Mouse (Mus musculus): ENCODE results near the gene Gm11554.
"Not testable (repeated sequence)": the region's sequence is repeated elsewhere in the genome, so short reads cannot be mapped to it uniquely, and the experiment has no call there.

Gene Gm11554
- long read RNA-seq, experiment 1: 0 reads
- long read RNA-seq, experiment 2: 0 reads

DNA sequence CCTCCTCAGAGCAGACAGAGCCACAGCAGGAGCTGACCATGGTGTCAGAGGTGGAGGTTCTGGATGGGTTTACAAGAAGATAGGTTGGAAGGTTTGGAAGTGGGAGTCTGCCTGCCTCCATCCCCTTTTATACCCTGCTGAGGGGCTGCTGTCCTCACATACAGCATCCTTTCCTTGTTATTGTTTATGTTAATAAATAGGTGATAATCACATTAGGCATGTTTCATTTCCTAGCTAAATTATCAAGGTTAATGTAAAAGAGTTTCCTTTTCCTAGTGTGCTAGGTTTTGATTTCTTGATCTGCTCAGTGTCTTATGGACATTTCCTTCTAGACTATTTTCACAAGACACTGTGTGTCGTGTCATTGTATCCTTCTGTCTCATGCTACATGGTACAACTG, at the start of gene Gm11554:
TSS of gene Gm11554 (minus strand) at position 101 of the 400 bp plus-strand sequence.
- intact Hi-C loops (cut with DNase I): not testable (repeated sequence)

DNA sequence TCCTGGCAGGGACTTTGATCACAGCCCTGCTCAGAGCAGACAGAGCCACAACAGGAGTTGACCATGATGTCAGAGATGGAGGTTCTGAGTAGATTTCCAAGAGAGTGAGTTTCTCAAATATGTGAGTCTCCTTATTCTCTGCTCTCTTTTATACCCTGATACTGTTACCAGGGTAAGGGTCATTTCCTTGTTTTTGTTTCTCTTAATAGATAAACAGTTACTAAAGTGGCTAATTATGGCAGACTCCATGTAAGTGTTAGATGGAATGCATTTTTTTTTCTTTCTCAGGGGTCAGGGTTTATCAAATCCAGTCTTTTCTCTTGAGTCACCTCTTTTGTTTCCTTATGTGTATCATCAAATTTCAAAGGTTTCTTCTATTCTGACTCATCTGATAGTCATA, 47.3 kb upstream of the Gm11554 start, which contains the start of gene Krtap4-16:
TSS of gene Krtap4-16 (minus strand) at position 101 of the 400 bp plus-strand sequence.
- intact Hi-C loops (cut with DNase I): no loop called here

DNA sequence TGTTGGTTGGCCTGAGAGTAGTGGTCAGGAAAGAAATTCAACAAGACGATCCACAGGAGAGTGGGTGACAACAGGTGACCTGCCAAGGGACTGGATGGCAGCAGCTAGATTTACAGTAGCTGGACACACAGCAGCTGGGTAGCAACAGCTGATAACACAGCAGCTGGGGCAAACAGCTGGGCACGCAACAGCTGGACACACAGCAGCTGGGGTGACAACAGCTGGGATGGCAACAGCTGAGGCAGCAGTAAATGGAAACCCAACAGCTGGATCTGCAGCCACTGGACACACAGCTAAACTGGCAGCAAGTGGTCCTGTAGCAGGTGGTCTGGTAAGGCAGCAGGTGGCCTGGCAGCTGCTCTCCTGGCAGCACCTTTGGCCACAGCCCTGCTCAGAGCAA, 42.5 kb upstream of the Gm11554 start:
- intact Hi-C loops (cut with DNase I): no loop called here

- intact Hi-C loops (cut with DNase I): no loop called here
These were observed 37.9 kb upstream of the Gm11554 start for GRCm38 (mm10) chr11:99842185-99842584.

- intact Hi-C loops (cut with DNase I): no loop called here
These were observed 33.7 kb upstream of the Gm11554 start, which contains the start of gene 2300003K06Rik for GRCm38 (mm10) chr11:99837966-99838365. 2300003K06Rik (minus strand) TSS chr11:99838066.

DNA sequence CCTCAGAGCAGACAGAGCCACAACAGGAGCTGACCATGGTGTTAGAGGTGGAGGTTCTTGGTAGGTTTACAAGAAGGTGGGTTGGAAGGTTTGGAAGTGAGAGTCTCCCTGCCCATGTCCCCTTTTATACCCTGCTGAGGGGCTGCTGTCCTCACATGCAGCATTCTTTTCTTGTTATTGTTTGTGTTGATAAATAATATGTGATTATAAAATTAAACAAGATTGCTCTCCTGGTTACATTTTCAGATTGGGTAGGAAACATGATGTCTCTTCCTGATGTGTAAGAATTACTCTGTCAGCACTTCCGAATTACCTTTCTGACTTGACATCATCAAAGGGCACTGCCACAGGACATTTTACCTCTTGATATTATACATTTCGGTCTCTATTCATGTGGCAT, 11.3 kb upstream of the Gm11554 start, which contains the start of gene Gm11564:
TSS of gene Gm11564 (minus strand) at position 101 of the 400 bp plus-strand sequence.
- intact Hi-C loops (cut with DNase I): not testable (repeated sequence)

DNA sequence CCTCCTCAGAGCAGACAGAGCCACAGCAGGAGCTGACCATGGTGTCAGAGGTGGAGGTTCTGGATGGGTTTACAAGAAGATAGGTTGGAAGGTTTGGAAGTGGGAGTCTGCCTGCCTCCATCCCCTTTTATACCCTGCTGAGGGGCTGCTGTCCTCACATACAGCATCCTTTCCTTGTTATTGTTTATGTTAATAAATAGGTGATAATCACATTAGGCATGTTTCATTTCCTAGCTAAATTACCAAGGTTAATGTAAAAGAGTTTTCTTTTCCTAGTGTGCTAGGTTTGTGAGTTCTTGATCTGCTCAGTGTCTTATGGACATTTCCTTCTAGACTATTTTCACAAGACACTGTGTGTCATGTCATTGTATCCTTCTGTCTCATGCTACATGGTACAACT, 5.5 kb upstream of the Gm11554 start, which contains the start of gene Krtap4-13:
TSS of gene Krtap4-13 (minus strand) at position 101 of the 400 bp plus-strand sequence.
- intact Hi-C loops (cut with DNase I): not testable (repeated sequence)

GRCm38 (mm10) chr11:99798832-99799231, 5.4 kb downstream of the Gm11554 start, which contains the start of gene Gm11569:
Gm11569 (minus strand) TSS chr11:99798932.
- intact Hi-C loops (cut with DNase I): not testable (repeated sequence)

- intact Hi-C loops (cut with DNase I): no loop called here
These were observed 10.9 kb downstream of the Gm11554 start, which contains the start of gene Gm11596 for GRCm38 (mm10) chr11:99793367-99793766. Gm11596 (minus strand) TSS chr11:99793467.

DNA sequence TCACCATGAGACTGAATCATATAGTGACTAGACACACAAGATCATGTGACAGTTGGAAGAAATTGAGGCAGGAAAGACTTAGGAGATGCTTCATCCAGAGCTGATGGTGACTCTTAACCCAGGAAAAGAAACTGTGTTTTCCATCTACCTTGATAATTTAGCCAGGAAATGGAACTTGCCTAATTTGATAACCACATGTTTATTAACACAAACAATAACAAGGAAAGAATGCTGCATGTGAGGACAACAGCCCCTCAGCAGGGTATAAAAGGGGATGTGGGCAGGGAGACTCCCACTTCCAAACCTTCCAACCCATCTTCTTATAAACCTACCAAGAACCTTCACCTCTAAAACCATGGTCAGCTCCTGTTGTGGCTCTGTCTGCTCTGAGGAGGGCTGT, 19.3 kb downstream of the Gm11554 start, which contains the start of gene Krtap4-9:
TSS of gene Krtap4-9 (plus strand) at position 301 of the 400 bp plus-strand sequence.
- intact Hi-C loops (cut with DNase I): not testable (repeated sequence)

DNA sequence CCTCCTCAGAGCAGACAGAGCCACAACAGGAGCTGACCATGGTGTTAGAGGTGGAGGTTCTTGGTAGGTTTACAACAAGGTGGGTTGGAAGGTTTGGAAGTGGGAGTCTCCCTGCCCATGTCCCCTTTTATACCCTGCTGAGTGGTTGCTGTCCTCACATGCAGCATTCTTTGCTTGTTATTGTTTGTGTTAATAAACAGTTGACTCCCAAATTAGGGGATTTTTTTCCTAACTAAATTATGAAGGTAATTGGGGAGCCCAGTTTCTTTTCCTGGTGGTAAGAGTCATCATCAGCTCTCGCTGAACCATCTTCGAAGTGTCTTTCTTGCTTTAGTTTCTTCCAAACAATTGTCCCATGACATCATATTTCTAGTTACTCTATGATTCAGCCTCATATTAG, 23.6 kb downstream of the Gm11554 start, which contains the start of gene Krtap4-8:
TSS of gene Krtap4-8 (minus strand) at position 101 of the 400 bp plus-strand sequence.
- intact Hi-C loops (cut with DNase I): no loop called here

DNA sequence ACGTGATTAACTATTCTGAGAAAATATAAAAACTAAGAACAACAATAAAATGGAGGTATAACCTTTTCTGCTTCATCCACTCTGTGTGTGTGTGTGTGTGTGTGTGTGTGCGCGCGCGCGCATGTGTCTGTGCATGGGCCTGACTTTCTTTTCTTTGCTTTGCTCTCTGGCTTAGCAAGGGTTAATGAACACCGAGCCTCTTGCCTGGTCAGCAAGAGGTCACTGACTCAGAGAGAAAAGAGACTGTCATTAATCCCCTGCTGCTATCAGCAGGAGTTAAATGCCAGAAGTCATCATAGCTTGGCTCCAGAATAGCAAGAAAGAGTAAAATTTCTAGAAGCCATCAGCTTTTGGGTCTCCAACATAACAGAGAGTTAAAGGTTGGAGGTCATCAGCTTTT, 25.8 kb downstream of the Gm11554 start:
- intact Hi-C loops (cut with DNase I): no loop called here

DNA sequence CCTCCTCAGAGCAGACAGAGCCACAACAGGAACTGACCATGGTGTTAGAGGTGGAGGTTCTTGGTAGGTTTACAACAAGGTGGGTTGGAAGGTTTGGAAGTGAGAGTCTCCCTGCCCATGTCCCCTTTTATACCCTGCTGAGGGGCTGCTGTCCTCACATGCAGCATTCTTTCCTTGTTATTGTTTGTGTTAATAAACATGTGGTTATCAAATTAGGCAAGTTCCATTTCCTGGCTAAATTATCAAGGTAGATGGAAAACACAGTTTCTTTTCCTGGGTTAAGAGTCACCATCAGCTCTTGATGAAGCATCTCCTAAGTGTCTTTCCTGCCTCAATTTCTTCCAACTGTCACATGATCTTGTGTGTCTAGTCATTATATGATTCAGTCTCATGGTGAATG, 31.4 kb downstream of the Gm11554 start, which contains the start of gene Gm11595:
TSS of gene Gm11595 (minus strand) at position 101 of the 400 bp plus-strand sequence.
- intact Hi-C loops (cut with DNase I): not testable (repeated sequence)

DNA sequence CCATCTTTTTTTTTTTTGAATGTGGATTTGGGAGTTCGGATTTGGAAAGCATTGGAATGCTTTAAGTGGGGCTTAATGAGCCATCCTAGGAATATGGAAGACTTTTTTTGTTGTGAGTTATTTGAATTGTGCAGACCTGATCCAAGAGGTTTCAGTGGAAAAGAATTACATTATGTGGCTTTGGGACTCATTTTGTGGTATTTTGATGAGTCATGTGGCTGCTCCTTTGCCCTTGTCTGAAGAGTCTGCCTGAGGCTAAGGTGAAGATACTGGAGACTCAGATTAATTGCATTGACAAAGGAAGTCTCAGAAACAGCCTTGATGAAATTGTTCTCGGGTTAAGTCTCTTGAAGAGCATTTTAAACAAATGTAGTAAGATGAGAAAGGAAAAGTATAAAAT, 35.8 kb downstream of the Gm11554 start:
- intact Hi-C loops (cut with DNase I): no loop called here

DNA sequence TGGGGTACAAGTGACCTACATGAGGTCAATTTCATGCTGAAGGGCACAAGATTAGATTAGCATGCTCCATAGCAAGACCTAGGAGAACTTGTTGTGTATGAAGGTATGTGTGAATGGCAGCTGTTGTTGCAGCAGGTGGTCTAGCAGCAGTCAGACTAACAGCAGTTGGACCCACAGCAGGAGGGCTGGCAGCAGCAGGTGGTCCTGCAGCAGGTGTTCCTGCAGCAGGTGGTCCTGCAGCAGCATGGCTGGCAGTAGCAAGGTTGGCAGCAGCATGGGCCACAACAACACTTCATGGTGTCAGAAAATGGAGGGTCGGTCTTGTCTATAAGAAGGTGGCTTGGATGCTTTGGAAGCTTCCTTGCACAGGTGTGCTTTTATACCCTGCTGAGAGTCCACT, 45.4 kb downstream of the Gm11554 start:
- intact Hi-C loops (cut with DNase I): no loop called here

All from adrenal gland (tissue).